Mouse (Mus musculus) hindbrain, embryonic 12.5 days (tissue): Measurements from ENCODE around the gene Hbq1a. TPM values are rescaled to one million over a fixed set of nuclear protein-coding genes. Genes with fewer than 3 reads are reported as not detected.

ENCODE experiments used
- ATAC-seq: fragments of 200-750 bp; cut with Nextera tagmentation; 2 replicates; pipeline ENCODE4 v1.8.0; 2017; ENCODE audit warnings: moderate TSS enrichment; ENCODE audit not compliant: low FRiP score
- H3K27ac ChIP-seq: fragments of 300-500 bp; sonication (generic); 2 replicates; pipeline ENCODE4 v1.5.1; 2016; ENCODE audit warnings: mild to moderate bottlenecking
- H3K27me3 ChIP-seq: fragments of 300-500 bp; sonication (generic); 2 replicates; pipeline ENCODE4 v1.6.1; 2016; ENCODE audit warnings: mild to moderate bottlenecking
- H3K36me3 ChIP-seq: fragments of 300-500 bp; sonication (generic); 2 replicates; pipeline ENCODE4 v1.6.1; 2016; ENCODE audit warnings: mild to moderate bottlenecking
- H3K4me1 ChIP-seq: fragments of 300-500 bp; sonication (generic); 2 replicates; pipeline ENCODE4 v1.6.1; 2016
- H3K4me2 ChIP-seq: fragments of 300-500 bp; sonication (generic); replicated peaks from 2 replicates; pipeline ENCODE4 v1.6.1; 2016; ENCODE audit warnings: mild to moderate bottlenecking
- H3K4me3 ChIP-seq: fragments of 300-500 bp; sonication (generic); 2 replicates; pipeline ENCODE4 v1.5.1; 2016; ENCODE audit warnings: mild to moderate bottlenecking
- H3K9ac ChIP-seq: fragments of 300-500 bp; sonication (generic); 2 replicates; pipeline ENCODE4 v1.6.1; 2016; ENCODE audit warnings: mild to moderate bottlenecking, moderate library complexity
- H3K9me3 ChIP-seq: fragments of 300-500 bp; sonication (generic); replicated peaks from 2 replicates; pipeline ENCODE4 v1.6.1; 2016; ENCODE audit warnings: mild to moderate bottlenecking
- WGBS: fragments of 180-500 bp; shearing (Covaris S2); methylation state at CpG from one replicate; pipeline ENCODE4 v1.1.7; 2016; 5-methylcytosine and 5-hydroxymethylcytosine counted together
- polyA plus RNA-seq: library from polyadenylated mRNA; unstranded; fragments of >200 nt; fragmentation: Nextera tagmentation; extraction: Ambion mirVana; gene quantifications from 2 replicates; pipeline ENCODE4 v1.2.1, GENCODE M21; 2016

Gene Hbq1a
- polyA plus RNA-seq, 1 experiment from 2014 or later: 0.72 TPM

DNA sequence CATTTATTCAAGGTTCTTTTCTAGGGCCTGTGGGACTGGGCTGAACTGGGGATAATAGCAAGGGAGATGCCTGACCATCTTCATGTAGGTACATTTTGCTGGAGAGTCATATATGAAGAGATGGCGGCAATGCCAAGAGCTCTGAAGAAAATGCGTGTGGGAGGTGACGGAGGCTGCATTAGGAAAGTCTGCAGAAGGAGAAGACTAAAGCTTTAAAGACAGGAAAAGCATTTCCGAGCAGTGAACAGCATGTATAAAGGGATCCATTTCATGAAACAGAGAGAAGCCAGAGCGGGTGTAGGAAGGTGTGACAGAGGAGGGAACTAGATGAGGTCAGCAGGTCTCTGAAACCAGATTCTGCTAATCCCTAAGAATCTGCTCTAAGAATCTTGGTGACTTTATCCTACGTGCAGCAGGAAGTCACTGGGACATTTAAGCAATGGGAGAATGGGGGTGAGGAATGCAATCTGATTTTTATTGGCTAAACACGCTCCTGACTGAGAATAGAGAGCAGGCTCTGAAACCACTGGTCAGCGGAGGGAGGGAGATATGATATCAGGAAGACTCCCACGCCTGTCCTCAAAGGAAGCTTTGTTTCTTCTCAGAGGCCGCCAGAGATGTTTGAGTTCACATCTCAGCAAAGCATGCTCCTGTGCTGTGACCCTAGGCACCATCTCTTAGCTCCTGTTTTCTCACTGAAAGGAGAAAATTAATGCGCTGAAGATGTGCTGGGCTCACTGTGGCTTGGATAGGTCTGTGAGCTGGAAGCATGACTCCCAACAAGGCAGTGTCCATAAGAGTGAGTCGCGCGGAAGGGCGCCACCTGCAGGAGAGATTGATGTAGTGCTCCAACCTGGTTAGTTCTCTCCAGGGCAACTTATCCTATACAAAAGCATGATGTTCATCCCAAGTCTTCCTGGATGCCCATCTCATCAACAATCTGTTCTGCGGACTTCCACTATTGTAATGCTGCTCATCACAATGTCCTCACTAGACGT is 40.9 kb downstream of the Hbq1a start:
- H3K4me1 ChIP-seq: no peaks in the 10 kb centered on the region
- H3K27ac ChIP-seq: no peak overlapping the region
- H3K4me2 ChIP-seq: no peak overlapping the region
- peak; percentile 47; the same call in 1 of the 2 replicates for ATAC-seq
- H3K9me3 ChIP-seq: no peaks in the 10 kb centered on the region
- H3K36me3 ChIP-seq: no peaks in the 10 kb centered on the region
- no peaks in the 10 kb centered on the region for H3K27me3 ChIP-seq
- no peak overlapping the region for H3K9ac ChIP-seq
- no peak overlapping the region for H3K4me3 ChIP-seq
- WGBS: 48% methylated on average over 17 of the region's 17 CpGs

DNA sequence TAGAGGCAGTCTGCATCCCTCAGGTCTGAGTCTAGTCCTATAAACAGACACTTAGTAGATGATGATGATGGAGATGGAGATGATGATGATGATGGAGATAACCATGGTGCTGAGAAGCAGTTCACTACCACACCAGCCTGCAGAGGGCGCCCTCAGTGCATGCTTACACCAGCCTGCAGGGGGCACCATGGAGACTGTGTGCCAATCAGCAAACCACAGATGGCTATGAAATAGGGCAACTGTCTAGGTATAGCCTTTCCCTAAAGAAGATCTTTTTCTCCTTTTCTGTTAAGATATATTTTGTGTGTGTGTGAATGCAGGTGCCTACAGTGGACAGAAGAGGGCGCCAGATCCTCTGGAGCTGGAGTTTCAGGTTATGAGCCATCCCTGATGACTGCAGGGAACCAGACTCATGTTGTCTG is 42.9 kb downstream of the Hbq1a start:
- 11% methylated on average over 2 of the region's 2 CpGs for WGBS
- ATAC-seq: no peak

DNA sequence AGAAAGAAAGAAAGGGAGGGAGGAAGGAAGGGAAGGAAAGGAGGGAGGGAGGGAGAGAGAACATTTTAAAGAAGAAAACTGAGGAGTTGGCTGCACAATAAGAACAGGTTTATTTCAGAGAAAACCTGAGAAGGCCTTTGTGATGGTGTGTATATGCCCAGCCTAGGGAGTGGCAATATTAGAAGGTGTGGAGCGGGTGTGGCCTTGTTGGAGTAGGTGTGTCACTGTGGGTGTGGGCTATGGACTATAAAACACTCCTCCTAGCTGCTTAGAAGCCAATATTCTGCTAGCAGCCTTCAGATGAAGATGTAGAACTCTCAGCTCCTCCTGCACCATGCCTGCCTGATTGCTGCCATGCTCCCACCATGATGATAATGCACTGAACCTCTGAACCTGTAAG is 43.5 kb downstream of the Hbq1a start:
- Histone ChIP-seq H3K4me1 (peaks cover 4% of the 10 kb centered on the region), H3K4me2 (no peak overlapping the region), H3K9ac (no peak overlapping the region), H3K9me3 (no peaks in the 10 kb centered on the region), H3K36me3 (no peaks in the 10 kb centered on the region), H3K27ac (no peak overlapping the region), H3K27me3 (no peaks in the 10 kb centered on the region), H3K4me3 (no peak overlapping the region)
- WGBS: 100% methylated on average over 1 of the region's 1 CpGs
- ATAC-seq: no peak

More for the DNA sequence above, 42.9 kb downstream of the Hbq1a start:
- no peaks in the 10 kb centered on the region for H3K27me3 ChIP-seq
- H3K4me2 ChIP-seq: no peak overlapping the region
- H3K36me3 ChIP-seq: no peaks in the 10 kb centered on the region
- no peaks in the 10 kb centered on the region for H3K9me3 ChIP-seq
- no peak overlapping the region for H3K27ac ChIP-seq
- peaks cover 3% of the 10 kb centered on the region; the same call in 1 of the 2 replicates for H3K4me1 ChIP-seq
- H3K9ac ChIP-seq: no peak overlapping the region
- no peak overlapping the region for H3K4me3 ChIP-seq

DNA sequence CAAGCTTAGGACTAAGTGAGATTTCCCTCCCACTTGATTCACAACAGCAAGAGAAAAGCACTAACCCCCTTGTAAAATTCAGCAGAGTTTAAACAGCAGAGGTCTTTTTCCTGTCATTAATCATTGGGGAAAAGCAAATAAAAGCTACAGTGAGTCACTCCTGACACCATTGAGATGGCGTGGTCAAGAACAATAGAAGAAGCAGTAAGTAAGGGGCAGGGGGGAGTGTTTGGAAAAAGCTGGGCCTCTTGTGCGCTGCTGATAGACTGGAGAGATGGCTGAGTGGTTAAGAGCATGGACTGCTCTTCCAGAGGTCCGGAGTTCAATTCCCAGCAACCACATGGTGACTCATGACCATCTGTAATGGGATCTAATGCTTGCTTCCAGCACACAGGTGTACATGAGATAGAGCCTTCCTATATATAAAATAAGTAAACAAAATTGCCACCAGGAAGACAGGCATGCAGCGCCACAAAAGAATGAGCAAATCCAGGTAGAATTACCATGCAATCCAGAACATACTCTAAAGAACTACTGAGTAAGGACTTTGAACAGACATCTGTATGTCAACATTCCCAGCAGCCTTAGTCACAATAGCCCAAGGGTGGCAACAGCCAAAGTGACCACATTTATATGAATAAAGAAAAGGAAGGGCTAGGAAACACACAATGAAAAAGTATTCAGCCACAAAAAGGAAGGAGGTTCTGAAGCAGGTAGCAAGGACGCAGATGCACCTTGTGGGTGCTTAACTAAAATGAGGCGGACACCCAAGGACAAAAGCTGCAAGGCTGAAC is 45.8 kb downstream of the Hbq1a start:
- no peak for ATAC-seq
- WGBS: 65% methylated on average over 6 of the region's 6 CpGs
- H3K4me2 ChIP-seq: no peak overlapping the region
- peaks cover 26% of the 10 kb centered on the region for H3K4me1 ChIP-seq
- no peak overlapping the region for H3K27ac ChIP-seq
- no peaks in the 10 kb centered on the region for H3K9me3 ChIP-seq
- no peak overlapping the region for H3K9ac ChIP-seq
- no peaks in the 10 kb centered on the region for H3K27me3 ChIP-seq
- H3K4me3 ChIP-seq: no peak overlapping the region
- peaks cover 4% of the 10 kb centered on the region for H3K36me3 ChIP-seq

DNA sequence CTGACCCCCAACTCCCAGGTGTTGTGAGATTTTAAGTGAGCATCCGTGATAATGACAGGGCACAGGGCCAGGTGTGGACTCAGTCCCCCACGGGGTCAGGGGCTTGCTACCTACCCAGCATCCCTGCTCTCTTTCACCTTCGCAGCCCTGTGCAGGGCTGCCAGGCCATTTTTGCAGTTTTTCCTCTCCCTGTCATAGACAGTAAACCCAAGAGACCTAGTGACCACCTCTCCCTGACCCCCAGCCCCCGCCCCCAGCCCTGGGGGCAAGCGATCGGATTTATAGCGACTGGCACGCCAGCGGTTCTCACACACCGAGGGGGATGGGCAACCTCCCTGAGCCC is 47.4 kb downstream of the Hbq1a start:
- peak overlapping the region; percentile 73 for H3K4me3 ChIP-seq
- peaks cover 26% of the 10 kb centered on the region for H3K4me1 ChIP-seq
- H3K27me3 ChIP-seq: no peaks in the 10 kb centered on the region
- ATAC-seq: peak; percentile 59
- WGBS: 4% methylated on average over 10 of the region's 10 CpGs
- peak overlapping the region; percentile 85 for H3K4me2 ChIP-seq
- no peaks in the 10 kb centered on the region for H3K9me3 ChIP-seq
- H3K9ac ChIP-seq: peak overlapping the region; percentile 95
- peaks cover 20% of the 10 kb centered on the region for H3K36me3 ChIP-seq
- peak overlapping the region; percentile 85 for H3K27ac ChIP-seq

DNA sequence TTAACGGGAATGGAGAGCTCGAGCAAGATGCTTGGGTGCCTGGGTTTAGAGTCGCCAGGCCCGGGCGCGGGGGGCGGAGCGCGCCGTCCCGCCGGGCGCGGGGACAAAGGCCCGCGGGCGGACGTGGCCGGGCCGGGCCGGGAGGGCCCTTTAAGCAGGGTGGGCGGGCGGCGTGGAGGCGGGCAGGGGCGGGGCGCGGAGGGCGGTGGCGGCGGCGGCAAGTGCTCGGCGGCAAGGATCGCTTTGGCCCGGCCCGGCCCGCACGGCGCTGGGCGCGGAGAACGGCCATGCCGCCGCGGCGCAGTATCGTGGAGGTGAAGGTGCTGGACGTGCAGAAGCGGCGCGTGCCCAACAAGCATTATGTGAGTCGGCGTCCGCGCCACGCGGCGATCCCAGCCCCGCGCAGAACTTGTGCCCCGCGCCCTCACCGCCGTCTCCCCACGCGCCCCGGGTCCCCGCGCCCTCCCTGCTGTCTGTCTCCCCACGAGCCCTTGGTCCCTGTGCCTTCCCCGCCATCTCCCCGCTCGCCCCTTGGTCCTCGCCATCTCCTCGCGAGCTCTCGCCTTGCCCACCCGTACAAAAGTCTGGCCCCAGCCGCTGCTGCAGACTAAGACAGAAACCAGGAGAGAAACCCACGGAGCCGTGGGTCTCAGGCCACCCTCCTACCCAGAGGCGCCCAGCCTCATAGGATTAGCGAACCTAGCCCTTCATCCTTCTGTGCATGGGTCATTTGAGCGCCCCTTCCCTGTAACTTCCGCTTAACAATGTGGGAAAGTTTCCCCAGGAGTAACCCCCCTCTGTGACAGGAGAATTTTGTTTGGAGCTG is 48.0 kb downstream of the Hbq1a start, which contains the start of gene Sh3pxd2b:
Sh3pxd2b (plus strand) TSS at position 214 of the 826 bp plus-strand sequence.
- peaks cover 25% of the 10 kb centered on the region for H3K36me3 ChIP-seq
- no peaks in the 10 kb centered on the region for H3K9me3 ChIP-seq
- H3K27me3 ChIP-seq: no peaks in the 10 kb centered on the region
- WGBS: under 1% methylated on average over 69 of the region's 86 CpGs
- H3K4me3 ChIP-seq: peak within 1 kb of the TSS; percentile 73
- peak within 1 kb of the TSS; percentile 95 for H3K9ac ChIP-seq
- peak; percentile 73 for ATAC-seq
- peaks cover 26% of the 10 kb centered on the region for H3K4me1 ChIP-seq
- H3K27ac ChIP-seq: peak within 1 kb of the TSS; percentile 85
- peak within 1 kb of the TSS; percentile 85 for H3K4me2 ChIP-seq

DNA sequence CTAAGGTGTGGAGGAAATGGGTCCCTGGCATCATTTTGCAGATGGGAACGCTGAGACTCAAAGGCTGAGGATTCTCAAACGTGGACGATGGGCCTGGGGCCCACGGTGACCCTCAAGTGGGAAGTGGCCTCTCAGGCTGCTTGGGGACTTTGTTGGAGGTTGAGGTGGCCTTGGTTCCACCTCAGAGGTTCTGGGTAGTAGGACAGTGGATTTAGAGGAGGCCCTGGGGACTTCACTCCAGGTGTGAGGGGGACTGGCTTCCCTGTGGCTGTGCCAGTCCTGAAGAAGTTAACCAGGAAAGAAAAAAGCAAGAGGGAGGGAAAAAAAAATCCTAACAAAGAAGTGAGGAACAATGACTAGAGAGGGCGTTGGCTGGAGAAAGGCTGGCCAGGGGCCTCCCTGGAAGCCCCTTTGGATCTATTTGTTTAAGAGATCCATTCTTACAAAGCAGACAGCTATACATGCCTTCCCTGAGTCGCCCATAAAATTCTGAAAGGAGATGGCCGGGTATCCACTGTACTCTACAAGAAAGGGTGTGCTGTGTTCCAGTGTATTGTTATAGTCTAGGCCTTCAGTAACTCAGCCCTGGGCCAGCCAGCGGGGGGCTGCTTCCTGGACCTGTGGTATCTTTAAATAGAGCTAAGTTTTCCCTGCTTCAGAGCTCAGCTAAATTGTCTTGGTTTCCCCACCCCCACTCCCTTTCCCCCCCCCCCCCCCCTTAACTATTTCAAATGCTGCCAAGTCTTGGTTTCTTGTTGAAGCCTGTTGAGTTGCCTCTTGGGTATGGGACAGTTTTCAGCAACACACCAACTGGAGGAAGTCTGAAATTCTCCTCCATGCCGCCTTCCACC is 48.8 kb downstream of the Hbq1a start:
- Histone ChIP-seq H3K9me3 (no peaks in the 10 kb centered on the region), H3K4me3 (peak overlapping the region; percentile 73), H3K4me1 (peaks cover 26% of the 10 kb centered on the region), H3K36me3 (peaks cover 28% of the 10 kb centered on the region), H3K4me2 (peak overlapping the region; percentile 85), H3K9ac (peak overlapping the region; percentile 95), H3K27ac (peak overlapping the region; percentile 85), H3K27me3 (no peaks in the 10 kb centered on the region)
- ATAC-seq: no peak
- 18% methylated on average over 9 of the region's 9 CpGs for WGBS

DNA sequence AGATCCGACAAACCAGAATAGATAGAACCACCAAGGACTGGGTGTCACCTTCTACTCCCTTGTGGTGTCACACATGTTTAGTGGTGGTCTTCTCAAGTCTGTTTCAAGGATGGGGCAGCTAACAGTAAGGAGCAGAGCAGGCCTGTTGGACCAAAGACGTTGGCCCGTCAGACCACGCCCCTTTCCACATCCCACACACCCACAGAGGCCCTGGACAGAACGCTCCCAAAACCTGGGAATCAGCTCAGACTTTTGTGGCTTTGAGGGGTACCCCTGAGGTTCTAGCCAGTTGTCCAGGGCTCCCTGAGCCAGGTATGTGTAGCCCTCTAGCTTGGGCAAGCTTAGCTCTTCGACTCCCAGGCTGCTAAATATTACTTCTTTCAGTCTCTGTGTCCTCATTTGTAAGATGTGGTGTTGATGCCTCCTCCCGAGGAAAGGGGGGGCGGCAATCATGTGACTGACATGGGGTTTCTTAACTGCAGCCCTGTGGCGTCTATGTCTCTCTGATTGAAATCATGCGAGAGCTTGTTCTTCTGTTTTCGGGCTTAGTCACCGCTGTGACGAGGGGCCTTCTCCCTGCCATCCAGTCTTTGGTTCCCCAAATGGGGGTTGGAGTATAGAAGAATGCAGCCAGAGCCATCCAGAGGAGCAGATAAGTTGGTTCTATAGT is 49.5 kb downstream of the Hbq1a start:
- ATAC-seq: no peak
- Histone ChIP-seq H3K9me3 (no peaks in the 10 kb centered on the region), H3K4me2 (peak overlapping the region; percentile 85), H3K4me1 (peaks cover 26% of the 10 kb centered on the region), H3K27ac (peak overlapping the region; percentile 45; the same call in 1 of the 2 replicates), H3K4me3 (peak overlapping the region; percentile 73), H3K36me3 (peaks cover 28% of the 10 kb centered on the region), H3K27me3 (no peaks in the 10 kb centered on the region), H3K9ac (peak overlapping the region; percentile 95)
- WGBS: 67% methylated on average over 13 of the region's 13 CpGs
